Mouse (Mus musculus): ENCODE results near the gene Hist1h1c. TPM values are rescaled to one million over a fixed set of nuclear protein-coding genes. Genes with fewer than 3 reads are reported as not detected.
A peak's percentile ranks its signal among the peaks of the same experiment; 100 is the strongest.
"Not testable (repeated sequence)": the region's sequence is repeated elsewhere in the genome, so short reads cannot be mapped to it uniquely, and the experiment has no call there.

The Hist1h1c gene
- 152 and 164 TPM in 2 replicates for total RNA-seq (2014; fragmentation: Nextera tagmentation)
- 474 and 577 TPM in 2 replicates for total RNA-seq (2017)

DNA sequence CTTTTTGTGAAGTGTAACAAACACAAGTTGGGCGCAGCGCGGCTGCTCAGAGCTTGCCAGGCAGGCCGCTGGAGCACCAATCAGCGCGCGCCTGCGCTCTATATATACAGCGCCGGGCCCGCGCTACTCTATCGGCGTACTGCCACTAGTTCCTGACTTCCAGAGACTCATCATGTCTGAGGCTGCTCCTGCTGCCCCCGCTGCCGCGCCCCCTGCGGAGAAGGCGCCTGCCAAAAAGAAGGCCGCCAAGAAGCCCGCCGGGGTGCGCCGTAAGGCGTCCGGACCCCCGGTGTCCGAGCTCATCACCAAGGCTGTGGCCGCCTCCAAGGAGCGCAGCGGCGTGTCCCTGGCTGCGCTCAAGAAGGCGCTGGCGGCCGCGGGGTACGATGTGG, at the start of gene Hist1h1c:
Hist1h1c (plus strand) TSS at position 132 of the 392 bp plus-strand sequence.
- ATAC-seq (replicated peaks; ENCODE audit: low FRiP score, low TSS enrichment, poor library complexity, severe bottlenecking): peak; percentile 75

- ATAC-seq (replicated peaks; ENCODE audit: low FRiP score, low TSS enrichment, poor library complexity, severe bottlenecking): no peak
These were observed 49.7 kb upstream of the Hist1h1c start for GRCm38 (mm10) chr13:23688956-23689355.

DNA sequence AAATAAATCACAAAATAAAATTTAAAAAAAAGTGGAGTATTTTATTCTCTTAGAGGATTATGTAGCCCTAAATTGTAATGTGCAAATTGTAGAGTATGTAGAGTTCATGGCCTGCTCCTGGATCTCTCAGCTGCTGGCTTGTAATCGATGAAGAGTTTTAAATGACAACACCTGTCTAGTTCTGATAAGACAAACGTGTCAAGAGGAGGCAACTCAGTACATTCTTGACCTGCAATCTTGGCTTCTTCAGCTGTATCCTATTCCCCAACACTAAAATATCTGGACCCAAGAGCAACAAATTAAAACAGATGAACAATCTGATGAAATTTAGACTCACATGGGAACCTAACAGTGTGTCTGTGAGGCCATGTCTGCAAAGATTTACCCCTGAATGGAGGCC, 49.1 kb upstream of the Hist1h1c start:
- ATAC-seq (replicated peaks; ENCODE audit: low FRiP score, low TSS enrichment, poor library complexity, severe bottlenecking): no peak

DNA sequence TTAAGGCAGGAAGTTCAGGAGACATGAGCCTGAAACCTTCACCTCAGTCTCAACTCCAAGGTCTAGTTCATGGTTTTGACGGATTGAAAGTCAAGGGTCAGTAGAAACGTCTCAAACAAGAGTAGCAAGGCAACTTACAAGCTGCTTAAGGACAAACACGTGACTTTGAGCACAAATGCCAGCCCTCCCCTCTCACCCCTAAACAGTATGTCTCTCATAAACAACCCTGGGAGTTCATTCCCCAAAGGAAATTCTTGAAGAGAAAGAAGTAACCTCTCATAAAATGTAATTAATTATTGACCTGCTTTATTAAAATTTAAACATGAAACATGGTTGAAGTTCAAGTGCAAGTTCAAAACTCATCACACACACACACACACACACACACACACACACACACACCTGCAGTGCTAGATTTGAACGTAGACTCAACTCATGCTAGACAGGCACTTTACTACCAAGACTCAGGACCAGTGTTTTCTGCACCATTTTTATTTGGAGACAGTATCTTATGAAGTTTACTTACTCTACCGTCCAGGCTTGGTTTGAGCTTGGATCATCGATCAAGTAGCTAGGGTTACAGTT, 44.7 kb upstream of the Hist1h1c start:
- no peak for ATAC-seq (replicated peaks; ENCODE audit: low FRiP score, low TSS enrichment, poor library complexity, severe bottlenecking)

GRCm38 (mm10) chr13:23694956-23695355, 43.7 kb upstream of the Hist1h1c start:
- no peak for ATAC-seq (replicated peaks; ENCODE audit: low FRiP score, low TSS enrichment, poor library complexity, severe bottlenecking)

DNA sequence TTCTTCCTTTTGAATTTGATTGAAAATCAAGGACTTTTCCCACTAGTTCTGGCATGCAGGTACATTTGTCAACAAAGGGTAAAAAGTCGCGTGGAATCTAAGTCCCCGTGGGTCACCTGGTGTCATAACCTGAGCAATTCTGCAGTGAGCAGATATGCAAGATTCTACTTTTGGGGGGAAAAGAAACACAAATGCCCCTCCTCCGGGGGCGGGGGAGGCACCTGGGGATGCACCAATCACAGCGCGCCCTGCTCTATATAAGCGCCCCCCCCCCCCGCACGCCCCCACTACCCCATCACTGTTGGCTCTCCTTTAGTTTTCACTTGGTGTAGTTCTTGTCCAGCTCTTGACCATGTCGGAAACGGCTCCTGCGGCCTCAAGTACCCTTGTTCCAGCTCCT, 43.1 kb upstream of the Hist1h1c start, which contains the start of gene Hist1h1t:
Hist1h1t (plus strand) TSS at position 301 of the 400 bp plus-strand sequence.
- ATAC-seq (replicated peaks; ENCODE audit: low FRiP score, low TSS enrichment, poor library complexity, severe bottlenecking): no peak

DNA sequence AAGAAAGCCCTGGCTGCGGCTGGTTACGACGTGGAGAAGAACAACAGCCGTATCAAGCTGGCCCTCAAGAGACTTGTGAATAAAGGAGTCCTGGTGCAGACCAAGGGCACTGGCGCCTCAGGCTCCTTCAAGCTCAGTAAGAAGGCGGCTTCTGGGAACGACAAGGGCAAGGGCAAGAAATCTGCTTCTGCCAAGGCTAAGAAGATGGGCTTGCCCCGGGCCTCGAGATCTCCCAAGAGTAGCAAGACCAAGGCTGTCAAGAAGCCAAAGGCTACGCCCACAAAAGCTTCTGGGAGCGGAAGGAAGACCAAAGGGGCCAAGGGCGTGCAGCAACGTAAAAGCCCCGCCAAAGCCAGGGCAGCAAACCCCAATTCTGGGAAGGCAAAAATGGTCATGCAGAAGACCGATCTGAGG, 42.5 kb upstream of the Hist1h1c start:
- ATAC-seq (replicated peaks; ENCODE audit: low FRiP score, low TSS enrichment, poor library complexity, severe bottlenecking): no peak

GRCm38 (mm10) chr13:23697491-23698299, 40.9 kb upstream of the Hist1h1c start:
- ATAC-seq (replicated peaks; ENCODE audit: low FRiP score, low TSS enrichment, poor library complexity, severe bottlenecking): peak; percentile 69

DNA sequence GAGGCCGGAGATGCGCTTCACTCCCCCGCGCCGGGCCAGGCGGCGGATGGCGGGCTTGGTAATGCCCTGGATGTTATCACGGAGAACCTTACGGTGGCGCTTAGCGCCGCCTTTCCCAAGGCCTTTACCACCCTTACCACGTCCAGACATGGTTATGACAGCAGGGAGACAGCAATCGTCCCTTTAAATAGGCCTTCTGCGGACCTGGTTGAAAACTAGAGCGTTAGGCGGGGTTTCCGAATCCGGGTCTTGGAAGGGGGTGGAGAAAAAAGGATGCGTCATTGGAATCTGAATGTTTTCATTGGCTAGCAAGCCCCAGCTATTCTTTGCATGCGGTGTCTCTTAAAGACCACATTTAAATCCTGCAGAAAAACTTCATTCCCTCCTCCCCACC, 40.3 kb upstream of the Hist1h1c start, which contains the start of gene Hist1h4c:
Hist1h4c (minus strand) TSS at position 155 of the 394 bp plus-strand sequence.
- peak; percentile 87 for ATAC-seq (replicated peaks; ENCODE audit: low FRiP score, low TSS enrichment, poor library complexity, severe bottlenecking)

- no peak for ATAC-seq (replicated peaks; ENCODE audit: low FRiP score, low TSS enrichment, poor library complexity, severe bottlenecking)
These were observed 39.6 kb upstream of the Hist1h1c start for GRCm38 (mm10) chr13:23698996-23699395.

- no peak for ATAC-seq (replicated peaks; ENCODE audit: low FRiP score, low TSS enrichment, poor library complexity, severe bottlenecking)
These were observed 38.8 kb upstream of the Hist1h1c start for GRCm38 (mm10) chr13:23699767-23700166.

DNA sequence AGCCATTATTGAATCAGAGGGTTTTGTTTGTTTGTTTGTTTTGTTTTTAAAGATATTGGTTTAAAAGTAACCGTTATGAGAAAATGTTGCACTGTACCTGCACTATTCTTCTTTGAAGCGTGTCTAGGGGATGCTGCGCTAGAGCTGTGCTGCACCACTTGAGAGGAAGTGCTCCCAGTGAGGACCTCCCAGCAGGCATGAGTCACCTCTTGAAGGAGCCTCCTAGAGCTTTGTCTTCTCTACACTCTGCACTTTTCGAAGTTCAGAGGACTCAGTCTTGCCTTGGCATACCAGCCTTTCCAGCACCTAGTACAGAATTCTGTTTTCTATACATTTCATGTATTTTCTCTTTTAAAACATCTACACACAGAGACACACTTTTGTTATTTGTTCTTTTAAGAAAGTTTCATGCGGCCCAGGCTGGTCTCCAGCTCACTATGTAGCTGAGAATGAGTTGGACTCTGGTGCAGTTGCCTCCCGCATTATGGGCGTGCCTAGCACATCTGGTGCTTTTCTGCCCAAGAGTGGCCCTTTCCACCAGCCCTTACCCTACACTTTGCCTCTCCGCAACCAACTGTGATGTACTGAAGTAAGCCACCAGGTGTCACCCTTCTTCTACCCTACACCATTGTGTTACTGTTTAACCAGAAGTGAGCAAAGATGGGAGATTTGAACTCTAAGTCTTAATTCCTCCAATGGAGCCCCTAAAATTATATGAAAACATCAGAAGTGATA, 37.7 kb upstream of the Hist1h1c start:
- ATAC-seq (replicated peaks; ENCODE audit: low FRiP score, low TSS enrichment, poor library complexity, severe bottlenecking): peak; percentile 63

DNA sequence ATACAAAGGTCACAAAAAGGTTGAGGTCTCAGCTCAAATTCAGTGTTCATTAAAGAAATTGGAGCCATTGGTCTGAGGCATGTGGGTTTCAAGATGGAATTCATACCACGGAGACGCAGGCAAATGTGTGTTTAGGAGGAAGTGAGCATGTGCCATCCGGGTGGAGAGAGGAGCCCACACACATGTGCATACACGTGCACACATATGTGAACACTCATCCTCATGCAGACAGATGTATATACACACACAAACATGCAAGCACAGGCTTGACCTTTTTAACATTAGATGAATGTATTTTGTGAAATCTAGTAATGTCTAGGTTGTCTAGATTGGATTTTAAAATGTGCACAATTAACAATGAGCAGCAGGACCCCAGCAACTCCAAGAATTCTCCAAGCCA, 36.4 kb upstream of the Hist1h1c start:
- no peak for ATAC-seq (replicated peaks; ENCODE audit: low FRiP score, low TSS enrichment, poor library complexity, severe bottlenecking)

DNA sequence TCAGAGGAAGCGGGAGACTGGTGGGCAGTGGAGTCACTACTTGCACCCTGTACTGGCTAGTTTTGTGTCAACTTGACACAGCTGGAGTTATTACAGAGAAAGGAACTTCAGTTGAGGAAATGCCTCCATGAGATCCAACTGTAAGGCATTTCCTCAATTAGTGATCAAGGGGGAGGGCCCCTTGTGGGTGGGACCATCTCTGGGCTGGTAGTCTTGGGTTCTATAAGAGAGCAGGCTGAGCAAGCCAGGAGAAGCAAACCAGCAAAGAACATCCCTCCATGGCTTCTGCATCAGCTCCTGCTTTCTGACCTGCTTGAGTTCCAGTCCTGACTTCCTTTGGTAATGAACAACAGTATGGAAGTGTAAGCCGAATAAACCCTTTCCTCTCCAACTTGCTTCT, 35.8 kb upstream of the Hist1h1c start:
- ATAC-seq (replicated peaks; ENCODE audit: low FRiP score, low TSS enrichment, poor library complexity, severe bottlenecking): not testable (repeated sequence)

DNA sequence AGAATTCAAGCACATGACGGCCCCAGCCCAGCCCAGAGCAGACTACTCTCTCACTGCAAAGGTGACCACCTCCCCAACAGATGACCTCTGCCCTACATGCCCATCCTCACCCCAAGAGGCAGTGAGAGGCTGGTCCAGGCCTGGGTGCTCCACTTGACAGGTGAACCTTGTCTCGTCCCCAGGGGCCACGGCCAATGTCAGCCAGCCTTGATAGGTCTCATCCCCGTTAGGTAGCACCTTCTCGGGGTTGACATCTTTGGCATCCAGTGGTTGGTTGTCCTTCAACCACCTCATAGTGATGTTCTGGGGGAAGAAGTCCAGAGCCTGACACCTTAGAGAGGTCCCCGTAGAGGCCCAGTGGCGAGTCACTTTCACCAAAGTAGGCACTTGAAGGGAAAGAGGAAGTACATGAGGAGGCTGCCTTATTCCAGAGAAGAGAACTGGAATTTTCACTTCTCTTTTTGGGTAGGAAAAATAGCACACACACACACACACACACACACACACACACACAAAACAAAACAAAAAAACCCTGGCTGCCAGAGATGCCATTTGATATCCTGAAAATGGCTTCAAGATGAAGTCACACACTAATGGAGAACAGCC, 32.8 kb upstream of the Hist1h1c start:
- ATAC-seq (replicated peaks; ENCODE audit: low FRiP score, low TSS enrichment, poor library complexity, severe bottlenecking): no peak

GRCm38 (mm10) chr13:23706771-23707170, 31.8 kb upstream of the Hist1h1c start:
- no peak for ATAC-seq (replicated peaks; ENCODE audit: low FRiP score, low TSS enrichment, poor library complexity, severe bottlenecking)

- no peak for ATAC-seq (replicated peaks; ENCODE audit: low FRiP score, low TSS enrichment, poor library complexity, severe bottlenecking)
These were observed 30.6 kb upstream of the Hist1h1c start for GRCm38 (mm10) chr13:23708041-23708440.

GRCm38 (mm10) chr13:23708654-23709053, 30.0 kb upstream of the Hist1h1c start:
- no peak for ATAC-seq (replicated peaks; ENCODE audit: low FRiP score, low TSS enrichment, poor library complexity, severe bottlenecking)

- no peak for ATAC-seq (replicated peaks; ENCODE audit: low FRiP score, low TSS enrichment, poor library complexity, severe bottlenecking)
These were observed 28.8 kb upstream of the Hist1h1c start for GRCm38 (mm10) chr13:23709714-23710373.

All from megakaryocyte-erythroid progenitor cell, adult 5-6 weeks (primary cell).